Mouse (Mus musculus) liver, postnatal 0 days (tissue): ENCODE measurements around the gene Rad21l.

Experiments used
- CTCF ChIP-seq: sonication (generic); IDR thresholded peaks from 2 replicates; pipeline ENCODE4 v1.5.1; 2016; ENCODE audit warnings: antibody characterized with exemption, low read depth
- EP300 ChIP-seq: IDR thresholded peaks from 2 replicates; pipeline ENCODE4 v1.6.1; 2016; ENCODE audit warnings: antibody characterized with exemption, low read depth, mild to moderate bottlenecking

DNA sequence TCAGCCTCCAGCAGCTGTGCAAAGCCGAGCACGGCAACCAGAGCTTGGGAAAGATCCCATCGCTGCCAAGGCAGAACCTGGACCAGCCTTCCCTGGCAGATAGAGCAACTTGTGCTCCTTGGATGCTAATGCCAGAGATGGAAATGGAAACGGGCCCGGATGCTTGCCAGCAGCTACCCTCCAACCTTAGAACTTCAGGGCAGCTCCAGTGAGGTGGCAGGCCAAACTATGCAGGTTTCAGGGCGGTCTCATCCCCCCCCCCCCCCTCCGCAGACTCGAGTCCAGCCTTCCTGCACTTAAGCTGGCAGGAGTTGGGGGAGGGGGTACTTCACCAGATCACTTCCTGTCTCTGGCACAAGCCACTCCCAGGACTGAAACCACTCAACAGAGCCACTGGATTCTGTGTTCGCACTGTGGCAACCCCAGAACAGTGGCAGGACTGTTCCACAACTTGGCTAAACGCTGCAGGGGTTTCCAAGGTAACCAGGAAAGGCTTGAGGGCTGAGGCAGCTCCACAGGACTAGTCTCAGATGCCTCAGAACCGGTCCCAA lies 62.8 kb downstream of the Rad21l start:
- TF ChIP-seq CTCF: no peak
- TF ChIP-seq EP300: no peak
